Mouse (Mus musculus) hindbrain, postnatal 0 days (tissue): Measurements from ENCODE around the gene Gm5938. TPM values are rescaled to one million over a fixed set of nuclear protein-coding genes. Genes with fewer than 3 reads are reported as not detected.

ENCODE experiments used
- ATAC-seq: fragments of 200-750 bp; cut with Nextera tagmentation; 2 replicates; pipeline ENCODE4 v1.8.0; 2017; ENCODE audit warnings: mild to moderate bottlenecking, moderate TSS enrichment, moderate library complexity
- DNase-seq: peaks from one replicate; pipeline ENCODE4 v3.0.0-alpha.2; 2015; ENCODE audit warnings: low spot score
- H3K27ac ChIP-seq: fragments of 300-500 bp; sonication (generic); 2 replicates; pipeline ENCODE4 v1.5.1; 2014; ENCODE audit warnings: mild to moderate bottlenecking
- H3K27me3 ChIP-seq: fragments of 300-500 bp; sonication (generic); 2 replicates; pipeline ENCODE4 v1.6.1; 2014; ENCODE audit warnings: low read length, mixed read lengths; ENCODE audit not compliant: insufficient read depth
- H3K36me3 ChIP-seq: fragments of 300-500 bp; sonication (generic); 2 replicates; pipeline ENCODE4 v1.6.1; 2014; ENCODE audit warnings: low read length, mixed read lengths; ENCODE audit not compliant: insufficient read depth
- H3K4me1 ChIP-seq: fragments of 300-500 bp; sonication (generic); 2 replicates; pipeline ENCODE4 v1.6.1; 2014; ENCODE audit warnings: antibody characterized with exemption, low read length, mixed read lengths; ENCODE audit not compliant: insufficient read depth
- H3K4me2 ChIP-seq: fragments of 300-500 bp; sonication (generic); 2 replicates; pipeline ENCODE4 v1.6.1; 2014; ENCODE audit warnings: low read depth, mild to moderate bottlenecking, low read length, moderate library complexity, mixed read lengths
- H3K4me3 ChIP-seq: fragments of 300-500 bp; sonication (generic); 2 replicates; pipeline ENCODE4 v1.5.1; 2014; ENCODE audit warnings: low read length
- H3K9ac ChIP-seq: fragments of 300-500 bp; sonication (generic); replicated peaks from 2 replicates; pipeline ENCODE4 v1.6.1; 2014; ENCODE audit warnings: mild to moderate bottlenecking, low read length, moderate library complexity, mixed read lengths
- H3K9me3 ChIP-seq: fragments of 300-500 bp; sonication (generic); 2 replicates; pipeline ENCODE4 v1.6.1; 2016; ENCODE audit warnings: low read length, mixed read lengths
- CTCF ChIP-seq: IDR thresholded peaks from 2 replicates; pipeline ENCODE4 v1.5.1; 2016; ENCODE audit warnings: antibody characterized with exemption, control low read depth, low read depth
- WGBS: fragments of 180-500 bp; shearing (Covaris S2); extraction: QIAGEN DNeasy Blood & Tissue Kit; methylation state at CpG from one replicate; pipeline ENCODE4 v1.1.7; 2014; 5-methylcytosine and 5-hydroxymethylcytosine counted together
- polyA plus RNA-seq: library from polyadenylated mRNA; unstranded; fragments of >200 nt; fragmentation: Nextera tagmentation; extraction: Ambion mirVana; gene quantifications from 2 replicates; pipeline ENCODE4 v1.2.1, GENCODE M21; 2015
- total RNA-seq: library from RNA; depleted of rRNA; stranded (reverse); fragments of >200 nt; gene quantifications from 2 replicates; pipeline ENCODE4 v1.2.3, GENCODE M21; 2014; rRNA removed

The Gm5938 gene
- total RNA-seq, result not detected in 2 replicates
- polyA plus RNA-seq, result not detected in 2 replicates

DNA sequence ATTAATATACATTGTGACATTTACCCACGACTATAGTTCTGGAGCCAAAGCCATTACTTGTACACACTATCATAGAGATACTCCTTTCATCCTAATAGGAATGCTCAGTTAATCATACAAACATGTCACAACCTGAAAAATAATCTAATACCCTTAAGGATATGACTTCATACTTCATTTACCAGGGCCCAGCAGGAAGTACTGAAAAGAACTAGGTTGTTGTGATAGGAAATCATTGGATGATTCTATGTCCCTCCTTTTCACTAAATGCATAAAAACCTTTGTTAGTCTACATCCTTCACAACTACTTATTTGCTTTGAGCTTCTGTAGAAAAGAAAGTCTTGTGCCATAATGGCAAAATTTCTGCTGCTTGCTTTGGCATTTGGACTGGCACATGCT lies at the start of gene Gm5938:
TSS of gene Gm5938 (plus strand) at position 301 of the 400 bp plus-strand sequence.
- no peaks in the 10 kb centered on the region for H3K9me3 ChIP-seq
- TF ChIP-seq CTCF, result no peak
- no peaks in the 10 kb centered on the region for H3K27me3 ChIP-seq
- H3K4me2 ChIP-seq, result no peak within 1 kb of the TSS
- ATAC-seq (no peak), DNase-seq (no peak)
- H3K9ac ChIP-seq, result no peak within 1 kb of the TSS
- no peak within 1 kb of the TSS for H3K27ac ChIP-seq
- no peak within 1 kb of the TSS for H3K4me3 ChIP-seq
- no peaks in the 10 kb centered on the region for H3K36me3 ChIP-seq
- 67% methylated on average over 1 of the region's 1 CpGs for WGBS
- no peaks in the 10 kb centered on the region for H3K4me1 ChIP-seq

DNA sequence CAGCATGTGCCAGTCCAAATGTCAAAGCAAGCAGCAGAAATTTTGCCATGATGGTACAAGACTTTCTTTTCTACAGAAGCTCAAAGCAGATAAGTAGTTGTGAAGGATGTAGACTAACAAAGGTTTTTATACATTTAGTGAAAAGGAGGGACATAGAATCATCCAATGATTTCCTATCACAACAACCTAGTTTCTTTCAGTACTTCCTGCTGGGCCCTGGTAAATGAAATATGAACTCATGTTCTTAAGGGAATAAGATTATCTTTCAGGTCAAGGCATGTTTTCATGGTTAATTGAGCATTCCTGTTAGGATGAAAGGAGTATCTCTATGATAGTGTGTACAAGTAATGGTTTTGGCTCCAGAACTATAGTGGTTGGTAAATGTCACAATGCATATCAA lies 34.0 kb upstream of the Gm5938 start, which contains the start of gene Obp1a:
TSS of gene Obp1a (minus strand) at position 101 of the 400 bp plus-strand sequence.
- ATAC-seq, result no peak
- H3K36me3 ChIP-seq, result no peaks in the 10 kb centered on the region
- H3K4me3 ChIP-seq, result no peak within 1 kb of the TSS
- H3K27ac ChIP-seq, result no peak within 1 kb of the TSS
- no peak within 1 kb of the TSS for H3K4me2 ChIP-seq
- no peaks in the 10 kb centered on the region for H3K4me1 ChIP-seq
- no peak for DNase-seq
- no peaks in the 10 kb centered on the region for H3K27me3 ChIP-seq
- no peak within 1 kb of the TSS for H3K9ac ChIP-seq
- H3K9me3 ChIP-seq, result no peaks in the 10 kb centered on the region
- TF ChIP-seq CTCF, result no peak

Other genes with a start within 250 kb of the Gm5938 start
- not detected in 2 replicates for gene 5430402E10Rik, start 200.4 kb upstream of the Gm5938 start, total RNA-seq
- gene 5430402E10Rik, start 200.4 kb upstream of the Gm5938 start, polyA plus RNA-seq, result not detected in 2 replicates
- gene Obp1a, start 34.1 kb upstream of the Gm5938 start, total RNA-seq, result not detected in 2 replicates
- gene Obp1a, start 34.1 kb upstream of the Gm5938 start, polyA plus RNA-seq, result 0.20 TPM in 1 of 2 replicates, not detected in the other
- not detected in 2 replicates for gene Obp1b, start 61.3 kb downstream of the Gm5938 start, total RNA-seq
- gene Obp1b, start 61.3 kb downstream of the Gm5938 start, polyA plus RNA-seq, result not detected in 2 replicates
- not detected in 2 replicates for gene Gm14743, start 120.5 kb downstream of the Gm5938 start, total RNA-seq
- gene Gm14743, start 120.5 kb downstream of the Gm5938 start, polyA plus RNA-seq, result not detected in 2 replicates
- not detected in 2 replicates for gene 4930480E11Rik, start 244.2 kb downstream of the Gm5938 start, total RNA-seq
- gene 4930480E11Rik, start 244.2 kb downstream of the Gm5938 start, polyA plus RNA-seq, result not detected in 2 replicates